ENCODE assay signal across 17 mouse cellular contexts in the genomic region with DNA sequence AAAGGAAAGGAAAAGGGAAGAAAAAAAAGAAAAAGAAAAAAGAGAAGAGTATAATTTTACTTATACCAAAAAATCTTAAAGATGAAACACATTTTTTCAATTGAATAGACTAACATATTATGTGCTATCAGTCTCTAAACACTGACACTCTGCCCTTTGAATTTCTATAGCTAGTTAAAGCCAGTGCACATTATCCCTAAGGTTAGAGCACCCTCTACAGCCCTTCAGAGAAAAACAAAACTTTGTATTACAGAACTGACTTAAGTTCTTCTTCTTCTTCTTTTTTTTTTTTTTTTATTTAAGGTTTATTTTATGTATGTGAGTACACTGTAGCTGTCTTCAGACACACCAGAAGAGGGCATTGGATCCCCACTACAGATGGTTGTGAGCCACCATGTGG. TPM values are rescaled to one million over a fixed set of nuclear protein-coding genes. Genes with fewer than 3 reads are reported as not detected.
DNase-seq lines count a peak whose midpoint lies in the region; ATAC-seq and TF ChIP-seq lines count a peak whose summit lies in the region.
"Had no signal": no experiment of that assay in that cellular context is flagged by ENCODE, and none has a peak within 500 bp of the region (broad histone marks: within the 10 kb centered on the region; RNA-seq: fewer than 3 reads in every experiment).

No protein-coding gene starts in this region.

- H3K4me2 ChIP-seq in kidney, postnatal 0 days (ENCODE audit: low read length) = no peak overlapping the region
- H3K4me2 ChIP-seq in kidney, embryonic 16.5 days (replicated peaks; ENCODE audit: low read depth, low read length) = no peak overlapping the region
- H3K4me2 ChIP-seq: limb, embryonic 15.5 days; lung, embryonic 15.5 days; midbrain, embryonic 12.5 days had no signal

- no peaks in the 10 kb centered on the region for H3K9me3 ChIP-seq in kidney, postnatal 0 days (replicated peaks; ENCODE audit: low read length)
- H3K9me3 ChIP-seq in kidney, embryonic 16.5 days (ENCODE audit: low read length) = no peaks in the 10 kb centered on the region
- H3K9me3 ChIP-seq: forebrain, embryonic 10.5 days; limb, embryonic 15.5 days; lung, embryonic 15.5 days; midbrain, embryonic 12.5 days had no signal

- in situ Hi-C loops in Patski (cut with MboI; ENCODE audit: low pct_unique_long_range_greater_than_20kb) = no loop called here

- TF ChIP-seq CTCF in kidney, postnatal 0 days (IDR thresholded peaks at IDR 0.05; ENCODE audit: low read depth) = peak; percentile 53
- peak; percentile 21 for TF ChIP-seq CTCF in Patski (IDR thresholded peaks at IDR 0.05)

- no peak for ATAC-seq in kidney, postnatal 0 days (replicated peaks; ENCODE audit: low FRiP score, low read depth)
- no peak for ATAC-seq in kidney, embryonic 16.5 days (ENCODE audit: low FRiP score, low TSS enrichment)
- no peak for ATAC-seq in Patski

- CTCF ChIA-PET in Patski (lab: Charles Lee) = interaction anchor here (1.1 kb wide), 1 partner anchor 174 kb away, joined by 3 read pairs; no protein-coding TSS in a partner anchor

- no peak overlapping the region for H3K9ac ChIP-seq in kidney, postnatal 0 days (ENCODE audit: low read depth, low read length)
- no peak overlapping the region for H3K9ac ChIP-seq in kidney, embryonic 16.5 days (replicated peaks; ENCODE audit: low read length)
- H3K9ac ChIP-seq: limb, embryonic 15.5 days; lung, embryonic 15.5 days; midbrain, embryonic 12.5 days had no signal

- H3K4me3 ChIP-seq in kidney, postnatal 0 days (replicated peaks; ENCODE audit: low read depth, low read length) = no peak overlapping the region
- no peak overlapping the region for H3K4me3 ChIP-seq in kidney, embryonic 16.5 days (ENCODE audit: low read length)
- H3K4me3 ChIP-seq: forebrain, embryonic 10.5 days; limb, embryonic 15.5 days; lung, embryonic 15.5 days; midbrain, embryonic 12.5 days had no signal

- no peaks in the 10 kb centered on the region for H3K27me3 ChIP-seq in kidney, postnatal 0 days (ENCODE audit: insufficient read depth, low read length)
- H3K27me3 ChIP-seq in kidney, embryonic 16.5 days (ENCODE audit: insufficient read depth, low read length) = no peaks in the 10 kb centered on the region
- H3K27me3 ChIP-seq in Patski = no peaks in the 10 kb centered on the region
- H3K27me3 ChIP-seq: limb, embryonic 15.5 days; lung, embryonic 15.5 days; midbrain, embryonic 12.5 days had no signal

- POLR2A ChIA-PET in Patski (lab: Charles Lee) = interaction anchor here (0.6 kb wide), 1 partner anchor 173 kb away, joined by 4 read pairs; no protein-coding TSS in a partner anchor

- H3K36me3 ChIP-seq in kidney, postnatal 0 days (ENCODE audit: insufficient read depth, low read length) = no peaks in the 10 kb centered on the region
- H3K36me3 ChIP-seq in kidney, embryonic 16.5 days (ENCODE audit: insufficient read depth, low read length) = no peaks in the 10 kb centered on the region
- H3K36me3 ChIP-seq: limb, embryonic 15.5 days; lung, embryonic 15.5 days; midbrain, embryonic 12.5 days had no signal

- H3K27ac ChIP-seq in kidney, postnatal 0 days = no peak overlapping the region
- no peak overlapping the region for H3K27ac ChIP-seq in kidney, embryonic 16.5 days (ENCODE audit: low read length)
- H3K27ac ChIP-seq: forebrain, embryonic 10.5 days; limb, embryonic 15.5 days; lung, embryonic 15.5 days; midbrain, embryonic 12.5 days had no signal

- no peaks in the 10 kb centered on the region for H3K4me1 ChIP-seq in kidney, postnatal 0 days (replicated peaks; ENCODE audit: insufficient read depth, low read length)
- H3K4me1 ChIP-seq in kidney, embryonic 16.5 days (ENCODE audit: insufficient read depth, low read length) = no peaks in the 10 kb centered on the region
- H3K4me1 ChIP-seq: forebrain, embryonic 10.5 days; limb, embryonic 15.5 days; lung, embryonic 15.5 days; midbrain, embryonic 12.5 days had no signal

- no peak for DNase-seq in kidney, postnatal 0 days (ENCODE audit: low spot score)
- DNase-seq in 3T3-L1 (ENCODE audit: low read depth, low spot score) (peak; percentile 22), 416B (ENCODE audit: low read depth) (peak; percentile 72), Patski (ENCODE audit: low read depth, low spot score) (no peak)
- DNase-seq in urinary bladder, adult 2 months (ENCODE audit: low spot score) = no peak
- DNase-seq in thymus, postnatal 14 days = no peak
- no peak for DNase-seq in adrenal gland, adult 2 months
- DNase-seq: cerebellum, adult 8-10 months; heart, postnatal 36 days; right cerebral cortex, adult 18-20 months; spleen, adult 18-20 months; thymus, postnatal 36 days had no signal

RNA-seq across cellular contexts. Expression of a gene that starts 15.7 kb away (rescaled TPM):
- 11.0 TPM in 2 replicates for polyA plus RNA-seq in kidney, postnatal 0 days (2015; fragmentation: Nextera tagmentation; extraction: Ambion mirVana)
- 19.8 and 24.3 TPM in 2 replicates for polyA plus RNA-seq in kidney, embryonic 16.5 days (2015; fragmentation: Nextera tagmentation; extraction: Ambion mirVana)
- 11.9 TPM for polyA plus RNA-seq in Patski (2021)
- polyA plus RNA-seq in urinary bladder, adult 2 months (2012; rRNA removed) = 7.6 and 8.8 TPM in 2 replicates
- 10 to 100 TPM; 28.5 to 33.6 TPM for total RNA-seq in adrenal gland, adult 2 months (2021)
- 2.3 and 3.2 TPM in 2 replicates for polyA plus RNA-seq in adrenal gland, adult 2 months (2012; rRNA removed)

Comparison
In these comparisons a context has a peak if more than half of its experiments do, and no peak if none do; other contexts are left out.
1. DNase-seq: peak in 3T3-L1 (single experiment) and 416B (single experiment); none in kidney, postnatal 0 days (single experiment), Patski (single experiment), urinary bladder, adult 2 months (single experiment), thymus, postnatal 14 days (single experiment) and adrenal gland, adult 2 months (single experiment).